Mouse (Mus musculus) olfactory bulb, adult 2 months (tissue): ENCODE results near the gene Ubxn11. TPM values are rescaled to one million over a fixed set of nuclear protein-coding genes. Genes with fewer than 3 reads are reported as not detected.
"Not testable (repeated sequence)": the region's sequence is repeated elsewhere in the genome, so short reads cannot be mapped to it uniquely, and the experiment has no call there.

Source experiments
- H3K27ac ChIP-seq: fragments of 200-500 bp; 2 replicates; pipeline ENCODE4 v1.5.1; 2012; ENCODE audit warnings: low read depth, low read length; ENCODE audit not compliant: insufficient read depth
- H3K4me1 ChIP-seq: fragments of 200-500 bp; 2 replicates; pipeline ENCODE4 v1.6.1; 2012; ENCODE audit warnings: low read length; ENCODE audit not compliant: control insufficient read depth, insufficient read depth
- H3K4me3 ChIP-seq: fragments of 200-500 bp; 2 replicates; pipeline ENCODE4 v1.5.1; 2012; ENCODE audit warnings: mild to moderate bottlenecking, low read depth, low read length, moderate library complexity; ENCODE audit not compliant: insufficient read depth
- CTCF ChIP-seq: fragments of 200-500 bp; IDR thresholded peaks from 2 replicates; pipeline ENCODE4 v1.5.1; 2012; ENCODE audit warnings: low read depth, mild to moderate bottlenecking, low read length, moderate library complexity; ENCODE audit not compliant: insufficient read depth
- POLR2A ChIP-seq: fragments of 200-500 bp; IDR thresholded peaks from 2 replicates; pipeline ENCODE4 v1.6.1; 2012; ENCODE audit warnings: mild to moderate bottlenecking, low read depth, low read length, moderate library complexity; ENCODE audit not compliant: insufficient read depth
- WGBS: fragments of 180-500 bp; shearing (Covaris S2); methylation state at CpG from one replicate; pipeline ENCODE4 v1.1.7; 2018; 5-methylcytosine and 5-hydroxymethylcytosine counted together
- polyA plus RNA-seq: library from polyadenylated mRNA; stranded (reverse); fragments of >200 nt; gene quantifications from 2 replicates; pipeline ENCODE4 v1.2.4, GENCODE M21; 2012; ENCODE audit warnings: low replicate concordance; ENCODE audit not compliant: missing spikeins, insufficient read depth, insufficient read length

Gene Ubxn11
- polyA plus RNA-seq, 1 experiment: not detected

DNA sequence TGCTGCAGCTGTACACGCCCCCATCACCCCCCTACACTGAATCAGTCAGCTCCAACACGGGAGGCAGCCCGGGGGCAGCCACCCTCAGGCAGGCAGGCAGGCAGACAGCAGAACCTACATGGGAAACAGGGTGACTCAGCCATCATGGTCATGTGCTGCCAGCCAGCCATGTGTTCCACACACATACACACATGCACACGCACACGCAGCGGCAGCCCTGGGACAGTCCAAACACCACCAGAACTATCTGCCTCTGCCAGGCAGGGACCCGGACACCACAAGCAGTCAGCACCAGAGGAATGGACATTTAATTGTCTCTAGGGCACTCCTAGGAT, 24.7 kb downstream of the Ubxn11 start:
- 38% methylated on average over 7 of the region's 7 CpGs for WGBS
- H3K4me3 ChIP-seq: peak overlapping the region; percentile 86

DNA sequence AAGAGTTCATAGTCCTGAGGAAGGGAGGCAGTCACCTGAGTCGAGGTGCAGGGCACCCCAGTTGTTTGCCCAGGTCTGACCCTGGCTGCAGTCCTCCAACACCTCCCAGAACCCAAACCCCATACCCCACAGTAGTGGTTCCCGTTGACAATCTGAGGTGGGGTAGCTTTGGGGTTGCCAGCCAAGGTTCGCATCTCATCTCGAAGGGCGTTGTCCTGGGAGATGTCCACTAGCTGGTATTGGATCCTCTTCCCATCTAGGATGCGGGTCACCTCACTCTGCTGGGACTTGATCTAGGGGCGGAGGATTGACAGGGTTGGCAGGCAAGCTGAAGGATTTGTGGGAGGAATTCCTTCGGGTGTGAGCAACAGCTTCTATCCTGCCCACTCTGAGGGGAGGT, 25.4 kb downstream of the Ubxn11 start:
- Histone ChIP-seq H3K27ac (peak overlapping the region; percentile 58), H3K4me3 (peak overlapping the region; percentile 86), H3K4me1 (peaks cover 66% of the 10 kb centered on the region)
- TF ChIP-seq CTCF: no peak
- no peak for TF ChIP-seq POLR2A
- 49% methylated on average over 8 of the region's 8 CpGs for WGBS

More for the DNA sequence above, 24.7 kb downstream of the Ubxn11 start:
- no peak for TF ChIP-seq POLR2A
- TF ChIP-seq CTCF: no peak
- Histone ChIP-seq H3K4me1 (peaks cover 60% of the 10 kb centered on the region), H3K27ac (peak overlapping the region; percentile 58)

DNA sequence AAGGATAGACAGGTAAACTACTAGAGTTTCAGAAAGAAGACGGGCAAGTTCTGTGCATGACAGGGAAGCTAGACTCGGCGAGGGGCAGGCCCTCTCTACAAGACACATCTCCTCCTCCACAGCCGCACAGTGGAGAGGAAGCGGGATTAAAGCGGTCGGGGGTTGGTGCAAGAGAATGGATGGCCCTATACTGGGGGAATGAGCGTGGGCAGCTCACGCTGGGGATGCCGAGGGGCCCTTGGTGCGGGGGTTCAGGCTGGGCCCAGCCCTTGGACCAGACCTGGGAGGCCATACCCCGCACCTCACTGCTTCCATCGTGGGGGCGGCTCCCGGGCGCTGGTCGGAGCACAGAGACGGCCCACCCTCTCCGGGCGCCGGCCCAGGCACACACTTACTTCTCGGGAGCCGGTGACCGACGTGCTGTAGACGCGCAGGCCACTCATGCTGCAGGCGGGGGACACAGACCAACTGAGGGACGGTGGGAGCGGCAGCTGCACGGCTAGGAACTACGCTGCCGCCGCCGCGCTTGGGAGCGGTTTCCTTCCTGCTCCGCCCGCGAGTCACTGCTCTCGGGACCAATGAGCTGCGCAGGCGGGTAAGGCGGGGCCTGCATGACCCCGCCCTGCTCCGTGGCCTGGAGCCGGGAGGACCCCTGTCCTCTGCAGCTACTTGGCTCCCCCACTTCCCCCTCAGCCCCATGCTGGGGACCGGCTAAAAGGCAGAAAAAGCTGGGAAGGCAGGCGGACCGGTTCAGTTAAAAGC, 26.0 kb downstream of the Ubxn11 start, which contains the start of gene Sh3bgrl3:
Gene Sh3bgrl3 (minus strand): TSS at position 569 of the 762 bp plus-strand sequence.
- H3K27ac ChIP-seq: peak within 1 kb of the TSS; percentile 59
- 0% methylated on average over 50 of the region's 50 CpGs for WGBS
- H3K4me1 ChIP-seq: peaks cover 63% of the 10 kb centered on the region
- no peak for TF ChIP-seq CTCF
- peak; percentile 93 for TF ChIP-seq POLR2A
- peak within 1 kb of the TSS; percentile 86 for H3K4me3 ChIP-seq

DNA sequence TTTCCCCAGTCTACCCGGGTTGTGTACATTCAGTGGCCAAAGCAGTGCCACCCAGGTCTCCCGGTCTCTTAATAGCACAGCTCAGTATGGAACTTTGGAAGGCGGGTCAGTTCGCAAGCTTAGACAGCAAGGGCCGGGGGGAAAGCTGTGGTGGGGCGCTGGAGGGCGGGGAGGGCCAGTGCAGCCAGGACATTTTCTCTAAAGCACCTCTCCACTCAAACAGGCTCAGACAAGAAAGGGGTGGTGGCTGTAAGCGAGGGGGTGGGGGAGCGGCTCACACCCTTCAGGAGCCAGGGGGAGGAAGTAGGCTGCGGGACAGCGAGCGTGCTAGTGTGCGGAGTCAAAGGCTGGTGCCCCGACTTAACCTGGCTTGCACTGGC, 26.6 kb downstream of the Ubxn11 start:
- H3K4me3 ChIP-seq: peak overlapping the region; percentile 86
- peaks cover 61% of the 10 kb centered on the region for H3K4me1 ChIP-seq
- TF ChIP-seq POLR2A (no peak), CTCF (no peak)
- peak overlapping the region; percentile 59; the same call in 1 of the 2 replicates for H3K27ac ChIP-seq
- WGBS: 3% methylated on average over 14 of the region's 14 CpGs

DNA sequence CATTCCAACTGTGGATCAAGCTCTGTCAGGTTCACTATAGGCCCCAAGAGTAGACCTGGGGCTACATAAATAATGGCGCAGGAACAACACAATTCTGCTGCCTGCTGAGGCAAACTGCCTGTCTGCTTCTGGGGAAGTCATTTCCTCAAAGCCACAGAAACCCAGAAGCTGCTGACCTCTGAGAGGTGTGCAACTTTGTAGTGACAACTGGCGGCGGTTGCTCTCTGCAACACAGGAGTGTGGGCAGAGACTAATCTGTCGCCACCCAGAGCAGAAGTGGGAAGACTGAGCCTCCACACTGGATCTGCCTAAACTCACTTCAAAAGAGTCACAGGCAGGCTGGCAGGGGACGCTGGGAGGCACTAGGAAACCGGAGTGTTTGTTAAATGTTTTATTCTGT, 27.1 kb downstream of the Ubxn11 start:
- no peak overlapping the region for H3K4me3 ChIP-seq
- 36% methylated on average over 6 of the region's 6 CpGs for WGBS

DNA sequence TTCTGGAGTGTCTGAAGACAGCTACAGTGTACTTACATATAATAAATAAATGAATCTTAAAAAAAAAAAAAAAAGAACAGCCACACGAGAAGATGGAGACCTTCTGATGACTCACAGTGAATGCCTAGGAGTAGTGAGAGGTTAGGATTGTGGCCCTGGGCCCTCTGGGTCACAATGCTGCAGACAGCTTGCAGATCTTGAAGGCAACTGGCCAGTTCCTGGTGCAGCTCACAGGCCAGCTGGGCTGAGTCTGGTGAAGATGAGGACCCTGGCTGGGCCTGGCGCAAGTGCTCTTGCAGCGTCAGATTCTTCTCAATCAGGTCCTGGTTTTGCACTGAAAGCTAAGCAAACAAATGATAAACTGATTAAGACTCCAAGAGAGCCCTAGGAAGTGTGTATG, 29.7 kb downstream of the Ubxn11 start:
- H3K4me1 ChIP-seq: peaks cover 33% of the 10 kb centered on the region
- WGBS: 89% methylated on average over 3 of the region's 3 CpGs
- TF ChIP-seq POLR2A: no peak
- no peak for TF ChIP-seq CTCF
- H3K27ac ChIP-seq: no peak overlapping the region
- no peak overlapping the region for H3K4me3 ChIP-seq

More for the DNA sequence above, 27.1 kb downstream of the Ubxn11 start:
- TF ChIP-seq POLR2A: no peak
- TF ChIP-seq CTCF: no peak
- peaks cover 58% of the 10 kb centered on the region for H3K4me1 ChIP-seq
- no peak overlapping the region for H3K27ac ChIP-seq

DNA sequence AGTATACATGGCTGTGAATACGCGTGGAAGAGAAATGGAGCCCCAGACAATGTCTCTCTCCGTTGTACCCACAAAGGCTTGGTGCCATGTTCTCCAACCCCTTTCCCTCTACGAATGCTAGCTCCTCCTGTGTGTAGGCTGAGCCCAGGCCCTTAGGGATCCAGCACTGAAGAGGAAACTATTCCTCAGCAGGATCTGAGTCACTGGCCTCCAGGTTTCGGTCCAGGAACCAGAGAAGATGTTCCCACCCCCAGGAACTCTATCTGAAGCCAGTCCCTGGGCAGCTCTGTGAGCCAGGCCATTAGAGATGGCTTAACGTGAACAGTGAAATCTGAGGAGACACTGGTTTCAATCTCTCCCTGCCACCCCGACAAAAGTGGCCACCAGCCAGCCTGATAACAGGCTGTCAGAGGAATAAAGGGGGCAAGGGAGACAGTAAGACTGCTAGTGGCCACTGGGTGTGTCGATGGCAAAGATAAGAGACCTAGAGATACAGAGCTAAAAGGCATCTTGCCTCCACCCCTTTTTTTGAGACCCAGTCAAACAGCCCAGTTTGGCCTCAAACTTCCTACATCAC, 30.2 kb downstream of the Ubxn11 start:
- no peak overlapping the region for H3K4me3 ChIP-seq
- TF ChIP-seq POLR2A (no peak), CTCF (no peak)
- WGBS: 62% methylated on average over 8 of the region's 8 CpGs
- no peak overlapping the region for H3K27ac ChIP-seq
- H3K4me1 ChIP-seq: peaks cover 28% of the 10 kb centered on the region

DNA sequence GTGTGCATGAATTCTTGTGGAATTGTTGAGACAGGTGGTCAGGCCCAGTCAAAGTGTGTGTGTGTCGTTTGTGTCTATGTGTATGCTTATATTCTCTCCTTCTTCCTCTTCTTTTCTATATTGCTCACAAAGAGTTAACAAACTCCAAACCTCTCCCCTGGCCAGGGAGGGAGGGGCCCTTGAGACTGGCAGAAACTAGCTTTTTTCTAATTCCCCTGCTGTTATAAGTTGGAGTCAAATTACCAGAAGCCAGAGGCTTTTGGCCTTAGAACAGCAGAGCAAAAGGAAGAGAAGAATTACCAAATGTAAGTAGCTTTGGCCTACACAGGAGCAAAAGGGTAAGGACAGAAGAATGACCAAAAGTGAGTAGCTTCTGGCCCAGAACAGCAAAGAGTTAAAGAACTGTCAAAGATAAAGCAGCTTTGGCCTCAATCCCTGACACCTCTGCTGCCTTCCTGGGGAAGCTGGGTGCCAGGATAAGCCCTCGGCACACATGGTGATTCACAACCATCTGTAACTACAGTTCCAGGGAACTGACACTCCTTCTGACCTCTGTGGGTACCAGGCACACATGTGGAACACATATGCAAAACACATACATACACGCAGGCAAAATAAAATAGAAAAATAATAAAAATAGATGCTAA, 34.0 kb downstream of the Ubxn11 start:
- Histone ChIP-seq H3K27ac (no peak overlapping the region), H3K4me3 (no peak overlapping the region), H3K4me1 (peaks cover 12% of the 10 kb centered on the region)
- 73% methylated on average over 3 of the region's 3 CpGs for WGBS
- TF ChIP-seq CTCF (no peak), POLR2A (no peak)

DNA sequence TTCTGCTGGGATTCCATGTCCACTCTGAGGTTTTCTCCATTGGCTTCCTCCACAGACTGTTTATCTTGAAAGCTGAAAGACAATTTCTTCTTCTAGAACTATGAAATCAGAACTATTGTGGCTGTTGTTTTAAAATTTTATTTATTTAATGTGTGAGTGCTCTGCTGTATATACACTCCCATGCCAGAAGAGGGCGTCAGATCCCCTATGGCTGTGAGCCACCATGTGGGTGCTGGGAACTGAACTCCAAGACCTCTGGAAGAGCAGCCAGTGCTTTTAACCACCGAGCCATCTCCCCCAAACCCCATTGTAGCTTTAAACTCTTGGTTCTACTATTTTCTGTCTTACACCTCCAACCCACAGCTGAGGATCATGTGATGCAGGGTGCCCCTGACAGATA, 36.5 kb downstream of the Ubxn11 start:
- TF ChIP-seq POLR2A (no peak), CTCF (no peak)
- WGBS: 87% methylated on average over 2 of the region's 2 CpGs
- no peak overlapping the region for H3K27ac ChIP-seq
- H3K4me3 ChIP-seq: no peak overlapping the region
- peaks cover 3% of the 10 kb centered on the region; the same call in 1 of the 2 replicates for H3K4me1 ChIP-seq

DNA sequence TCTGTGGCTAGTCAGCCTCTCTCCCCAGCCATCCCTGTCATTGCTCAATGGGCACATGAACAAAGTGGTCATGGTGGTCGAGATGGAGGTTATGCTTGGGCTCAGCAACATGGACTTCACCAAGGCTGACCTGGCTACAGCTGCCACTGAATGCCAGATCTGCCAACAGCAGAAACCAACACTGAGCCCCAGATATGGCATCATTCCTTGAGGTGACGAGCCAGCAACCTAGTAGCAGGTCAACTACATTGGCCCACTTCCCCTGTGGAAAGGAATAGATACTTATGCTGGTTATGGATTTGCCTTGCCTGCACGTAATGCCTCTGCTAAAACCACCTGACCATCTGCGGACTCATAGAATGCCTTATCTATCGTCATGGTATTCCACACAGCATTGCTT, 41.9 kb downstream of the Ubxn11 start:
- not testable (repeated sequence) for H3K27ac ChIP-seq, H3K4me1 ChIP-seq, H3K4me3 ChIP-seq
- 97% methylated on average over 5 of the region's 5 CpGs for WGBS
